Mouse (Mus musculus) urinary bladder, postnatal 36 days (tissue): ENCODE data around the gene Slc22a18.
"Not testable (repeated sequence)": the region's sequence is repeated elsewhere in the genome, so short reads cannot be mapped to it uniquely, and the experiment has no call there.

Experiments
- DNase-seq, 2 experiments: peaks; one replicate each; pipeline ENCODE4 v3.0.0; 2022; ENCODE audit warnings: low spot score in 2 of 2, mixed read lengths in 1 of 2

The Slc22a18 gene

GRCm38 (mm10) chr7:143503926-143504325 is 30.4 kb downstream of the Slc22a18 start:
- DNase-seq, result no peak

DNA sequence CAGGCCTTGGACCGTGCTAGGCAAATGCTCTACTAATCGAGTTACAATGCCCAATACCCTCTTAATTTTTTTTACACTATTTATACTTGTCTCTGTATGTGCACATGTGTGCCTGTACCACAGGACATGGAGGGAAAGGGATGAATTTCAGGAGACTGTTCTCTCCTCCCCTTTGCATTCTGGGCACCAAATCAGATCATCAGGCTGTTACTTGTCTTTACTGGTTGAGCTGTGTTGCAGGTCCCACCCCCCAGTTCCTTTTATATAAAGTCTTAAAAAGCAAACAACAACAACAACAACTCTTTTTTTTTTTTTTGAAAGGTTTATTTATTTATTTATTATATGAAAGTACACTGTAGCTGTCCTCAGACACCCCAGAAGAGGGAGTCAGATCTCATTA is 31.9 kb downstream of the Slc22a18 start:
- no peak for DNase-seq

DNA sequence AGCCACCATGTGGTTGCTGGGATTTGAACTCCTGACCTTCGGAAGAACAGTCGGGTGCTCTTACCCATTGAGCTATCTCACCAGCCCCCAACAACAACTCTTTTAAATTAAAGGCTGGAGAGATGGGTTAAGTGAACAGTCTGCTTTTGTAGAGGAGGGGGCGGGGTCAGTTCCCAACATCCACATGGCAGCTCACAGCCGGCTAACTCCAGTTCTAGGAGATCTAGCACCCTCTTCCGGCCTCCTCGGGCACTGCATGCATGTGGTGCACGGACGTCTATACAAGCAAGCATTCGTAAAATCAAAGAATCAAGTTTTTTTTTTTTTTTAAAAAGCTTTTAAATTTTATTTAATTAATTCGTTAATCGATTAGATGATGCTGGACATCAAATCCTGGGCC is 32.3 kb downstream of the Slc22a18 start:
- DNase-seq, result peak; percentile 73 to 77

DNA sequence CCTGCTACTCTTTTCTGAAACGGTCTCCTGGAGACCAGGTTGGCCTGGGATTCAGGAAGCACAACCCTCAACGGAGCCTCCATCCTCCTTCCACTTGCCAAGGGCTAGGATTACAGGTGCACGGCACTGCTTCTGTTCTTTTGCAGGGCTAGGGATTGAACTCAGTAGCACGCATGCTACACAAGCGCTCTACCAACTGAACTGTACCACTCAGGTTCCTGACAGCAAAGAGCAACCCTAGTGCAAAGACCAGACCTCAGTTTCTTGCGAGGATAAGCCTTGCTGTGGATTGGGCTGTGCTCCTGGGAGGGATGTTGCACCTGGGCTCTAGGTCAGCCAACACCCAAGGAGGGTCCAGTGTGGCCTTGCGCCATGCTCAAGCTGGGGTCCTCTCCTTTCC is 32.7 kb downstream of the Slc22a18 start:
- DNase-seq, result no peak

- DNase-seq, result peak; percentile 48 to 49
Measured at GRCm38 (mm10) chr7:143506675-143507074, 33.1 kb downstream of the Slc22a18 start.

- DNase-seq, result no peak
Measured at GRCm38 (mm10) chr7:143509566-143509965, 36.0 kb downstream of the Slc22a18 start.

DNA sequence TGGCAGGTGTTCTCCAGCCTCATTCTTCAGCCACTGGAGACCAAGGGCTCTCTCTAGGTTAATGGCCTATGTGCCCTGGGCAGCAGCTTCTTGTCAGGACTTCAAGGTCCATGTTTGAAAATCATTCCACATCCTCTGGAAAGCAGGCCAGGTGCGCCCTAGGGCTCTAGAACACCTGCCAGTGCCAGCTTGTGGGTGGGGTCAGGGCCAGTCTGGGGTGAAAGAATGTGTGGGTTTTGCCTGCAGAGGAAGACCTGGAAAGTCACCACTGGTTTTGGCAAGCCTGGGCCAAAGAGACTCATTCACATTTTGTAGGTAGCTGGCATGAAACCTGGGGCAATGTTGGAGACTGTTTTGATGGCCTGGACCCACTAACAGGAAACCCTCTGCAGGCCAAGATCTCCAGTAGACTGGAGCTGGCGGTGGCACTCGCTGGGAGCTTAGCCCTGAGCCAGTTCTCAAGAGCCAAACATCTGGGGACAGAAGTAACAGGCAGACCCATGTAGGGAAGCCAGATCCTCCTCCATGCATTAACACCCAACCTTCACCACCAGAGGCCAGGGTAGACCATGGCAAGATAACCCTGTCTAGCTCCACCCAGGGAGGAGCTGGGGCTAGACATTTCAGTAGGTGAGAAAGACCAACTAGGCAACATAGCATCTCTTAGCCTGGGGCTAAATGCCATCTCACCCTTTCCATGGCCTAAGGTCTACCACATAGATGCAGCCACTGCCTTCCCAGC is 37.2 kb downstream of the Slc22a18 start:
- DNase-seq, result no peak

- DNase-seq, result no peak
Measured at GRCm38 (mm10) chr7:143511335-143511712, 37.8 kb downstream of the Slc22a18 start.

GRCm38 (mm10) chr7:143513763-143514415 is 40.4 kb downstream of the Slc22a18 start:
- DNase-seq, result no peak

DNA sequence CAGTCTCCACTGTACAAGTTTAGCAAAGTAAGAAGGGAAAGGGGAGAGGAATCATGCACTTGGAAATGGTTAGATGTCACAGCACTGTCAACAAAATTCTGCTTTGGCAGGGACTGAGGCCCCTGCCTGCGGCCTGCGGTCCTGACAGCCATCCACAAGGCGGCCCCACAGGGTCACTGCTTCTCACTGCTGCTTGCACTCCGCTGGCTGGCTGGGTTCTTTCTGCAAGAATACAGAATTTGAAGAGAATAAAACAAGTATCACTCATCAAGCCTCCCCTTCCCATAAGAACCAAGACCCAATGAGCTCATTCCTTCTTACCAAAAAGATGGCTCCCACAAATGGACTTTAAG is 40.9 kb downstream of the Slc22a18 start:
- DNase-seq, result no peak

DNA sequence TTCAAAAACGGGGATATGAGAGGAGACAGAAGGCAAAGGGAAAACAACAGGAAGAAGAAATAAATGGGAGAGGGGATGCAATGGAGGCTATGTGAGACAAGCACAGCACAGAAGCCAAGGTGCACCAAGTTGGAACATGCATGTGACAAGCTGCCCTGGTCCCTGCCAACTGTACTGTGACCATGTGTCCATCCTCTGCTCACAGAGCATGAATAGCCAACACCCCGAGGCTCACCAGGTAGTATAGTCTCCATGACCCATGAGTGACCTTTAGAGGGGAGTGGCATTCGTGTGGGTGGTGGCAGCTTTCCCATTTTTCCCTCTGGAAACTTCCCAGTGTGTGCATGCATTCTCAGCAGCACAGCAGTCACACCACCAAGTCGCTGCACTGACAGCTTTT is 45.8 kb downstream of the Slc22a18 start:
- DNase-seq, result no peak

DNA sequence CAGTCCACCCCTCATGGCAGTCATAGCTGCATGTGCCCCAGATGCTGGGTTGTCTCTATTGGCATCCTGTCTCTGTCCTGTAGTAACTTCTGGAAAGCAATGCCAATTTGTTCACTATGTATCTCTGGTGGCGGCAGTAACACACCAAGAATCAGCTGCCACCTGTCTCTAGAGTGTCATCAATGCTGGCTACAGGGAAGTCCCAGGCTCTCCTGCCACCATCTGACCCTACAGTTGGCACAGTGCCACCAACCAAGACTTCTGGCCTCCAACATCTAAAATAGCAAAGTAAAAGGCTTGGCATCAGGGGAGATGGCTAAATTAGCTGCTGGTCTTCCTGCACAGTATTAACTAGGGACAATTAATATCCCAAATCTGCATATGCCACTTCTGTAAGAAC is 58.9 kb downstream of the Slc22a18 start:
- no peak for DNase-seq

GRCm38 (mm10) chr7:143533284-143533683 is 59.7 kb downstream of the Slc22a18 start:
- no peak for DNase-seq

DNA sequence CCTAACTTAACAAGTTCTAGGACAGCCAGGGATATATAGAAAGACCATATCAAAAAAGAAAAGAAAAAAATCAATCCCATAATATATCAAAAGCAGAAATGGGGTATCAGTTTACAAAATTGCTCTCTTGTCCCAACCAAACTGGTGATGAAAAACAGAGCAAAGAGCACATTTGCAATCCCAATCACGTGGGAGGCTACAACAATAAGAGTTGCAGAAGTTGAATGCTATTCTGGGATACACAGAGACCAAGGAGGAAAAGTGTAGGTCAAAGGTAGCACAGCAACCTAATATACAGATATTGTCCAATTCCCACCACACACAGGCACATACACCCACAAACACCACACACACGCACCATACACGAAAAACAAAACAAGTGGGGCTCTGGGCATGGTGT is 62.7 kb downstream of the Slc22a18 start:
- no peak for DNase-seq

DNA sequence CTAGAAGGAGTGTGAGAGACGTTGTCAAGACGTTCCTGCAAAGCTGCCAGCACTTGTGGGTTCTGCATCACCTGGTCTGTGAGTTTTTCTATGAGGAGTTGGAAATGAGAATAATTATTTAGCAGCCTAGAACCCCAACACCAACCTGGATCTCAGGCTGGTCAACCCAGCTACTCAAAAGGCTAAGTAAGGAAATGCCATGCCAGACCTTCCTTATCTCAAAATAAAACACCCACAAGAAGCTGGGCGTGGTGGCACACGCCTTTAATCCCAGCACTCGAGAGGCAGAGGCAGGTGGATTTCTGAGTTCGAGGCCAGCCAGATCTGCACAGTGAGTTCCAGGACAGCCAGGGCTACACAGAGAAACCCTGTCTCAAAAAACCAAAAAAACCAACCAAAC is 64.7 kb downstream of the Slc22a18 start:
- DNase-seq, result not testable (repeated sequence)

GRCm38 (mm10) chr7:143538671-143539070 is 65.1 kb downstream of the Slc22a18 start:
- no peak for DNase-seq

GRCm38 (mm10) chr7:143544368-143544767 is 70.8 kb downstream of the Slc22a18 start:
- DNase-seq, result no peak

DNA sequence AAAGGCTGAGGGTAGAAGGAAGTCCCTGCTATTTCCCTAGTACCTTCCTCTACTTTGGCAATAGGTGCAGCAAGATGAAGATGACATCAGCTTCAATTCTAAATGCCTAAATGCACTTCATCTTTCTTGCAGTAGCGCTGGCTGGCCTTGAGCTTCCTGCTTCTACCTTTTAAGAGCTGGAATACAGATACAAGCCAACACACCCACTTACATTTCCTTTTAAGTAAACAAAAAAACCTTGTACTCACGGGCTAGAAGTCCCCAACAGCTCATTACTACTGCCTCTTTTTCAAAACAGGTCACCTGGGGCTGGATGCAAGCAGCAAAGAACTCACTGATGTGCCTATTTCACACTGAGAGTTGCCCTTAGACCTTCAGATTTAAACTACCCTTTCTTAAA is 73.0 kb downstream of the Slc22a18 start:
- no peak for DNase-seq

DNA sequence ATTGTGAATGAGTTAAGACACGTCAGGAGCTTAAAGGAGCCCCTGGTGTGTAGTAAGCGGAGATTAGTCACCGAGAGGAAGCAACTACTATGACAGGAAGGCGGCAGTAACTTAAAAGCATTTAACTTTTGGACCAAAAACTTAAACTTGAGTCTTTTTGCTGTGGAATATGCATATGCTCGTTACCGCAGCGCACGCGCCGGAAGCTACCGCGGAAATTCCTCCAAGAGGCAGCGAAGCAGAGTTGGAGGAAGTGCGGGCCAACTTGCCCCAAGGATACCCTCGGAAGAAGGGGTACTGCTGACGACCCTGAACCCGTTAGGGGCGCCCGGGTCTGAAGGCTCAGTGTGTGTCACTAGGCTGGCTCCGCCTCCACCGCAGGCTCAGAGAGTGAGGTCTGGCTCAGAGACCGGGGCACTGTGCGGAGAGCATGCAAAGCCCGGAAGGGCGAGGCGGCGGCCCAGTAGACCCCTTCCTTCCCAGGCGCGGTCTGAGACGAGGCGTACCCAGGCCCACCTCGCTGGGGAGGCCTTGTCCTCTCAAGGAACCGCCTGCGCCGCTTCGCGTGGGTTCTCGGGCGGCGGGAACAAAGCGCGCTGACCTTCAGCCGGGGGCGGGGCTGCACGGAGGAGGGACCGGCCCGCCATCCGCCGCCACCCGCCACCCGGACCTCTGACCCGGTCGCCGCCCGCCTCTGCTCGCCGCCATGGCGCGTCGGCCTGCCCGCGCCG is 74.9 kb downstream of the Slc22a18 start:
- no peak for DNase-seq
